Mouse (Mus musculus): Measurements from ENCODE around the gene Rerg.

The Rerg gene

DNA sequence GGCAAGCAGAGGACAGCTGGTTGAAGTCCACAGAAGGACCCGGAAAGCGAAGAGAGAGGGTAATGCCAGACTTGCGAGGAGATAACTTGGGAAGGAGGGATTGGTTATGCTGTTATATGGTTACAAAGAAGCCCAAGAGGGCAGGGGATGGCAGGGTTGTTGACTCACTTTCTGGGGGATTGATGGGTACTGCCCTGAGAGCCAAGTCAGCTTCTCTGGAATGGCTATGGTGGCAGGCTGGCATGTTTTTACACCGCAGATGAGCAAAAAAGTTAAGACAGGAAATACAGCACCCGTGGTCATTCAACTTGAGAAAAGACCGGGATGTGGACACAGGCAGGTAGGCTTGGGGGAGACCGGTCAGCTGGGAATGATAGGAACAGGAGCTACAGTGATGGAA is 7.8 kb downstream of the Rerg start:
- no peak for DNase-seq (ENCODE audit: low spot score)

DNA sequence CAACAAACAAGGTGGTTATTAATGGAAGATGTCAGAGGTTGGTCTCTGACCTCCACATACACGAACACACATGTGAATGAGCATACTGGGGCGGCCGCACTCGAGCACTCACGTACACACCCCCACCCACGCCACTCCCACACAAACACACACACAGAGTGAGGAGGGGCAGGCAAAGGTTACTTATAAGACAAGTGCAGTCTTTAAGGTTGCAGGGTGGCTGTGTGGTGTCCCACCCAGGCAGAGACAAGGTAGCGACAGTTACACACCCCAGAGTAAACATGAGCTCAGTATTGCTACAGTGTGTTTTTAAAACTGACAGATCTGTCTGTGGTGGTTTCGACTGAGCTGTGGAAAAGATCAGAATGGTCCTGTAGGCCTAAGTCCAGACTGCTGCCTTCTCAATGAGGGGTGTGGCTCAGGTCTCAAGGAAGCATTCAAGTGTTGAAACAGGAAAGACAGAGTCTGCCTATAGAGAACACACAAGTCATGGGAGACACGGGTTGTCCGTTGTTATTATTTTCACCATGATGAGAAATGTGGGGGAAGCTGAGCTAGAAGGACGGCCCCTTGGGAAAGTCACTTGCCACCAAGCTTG is 8.7 kb downstream of the Rerg start:
- no peak for DNase-seq (ENCODE audit: low spot score)

DNA sequence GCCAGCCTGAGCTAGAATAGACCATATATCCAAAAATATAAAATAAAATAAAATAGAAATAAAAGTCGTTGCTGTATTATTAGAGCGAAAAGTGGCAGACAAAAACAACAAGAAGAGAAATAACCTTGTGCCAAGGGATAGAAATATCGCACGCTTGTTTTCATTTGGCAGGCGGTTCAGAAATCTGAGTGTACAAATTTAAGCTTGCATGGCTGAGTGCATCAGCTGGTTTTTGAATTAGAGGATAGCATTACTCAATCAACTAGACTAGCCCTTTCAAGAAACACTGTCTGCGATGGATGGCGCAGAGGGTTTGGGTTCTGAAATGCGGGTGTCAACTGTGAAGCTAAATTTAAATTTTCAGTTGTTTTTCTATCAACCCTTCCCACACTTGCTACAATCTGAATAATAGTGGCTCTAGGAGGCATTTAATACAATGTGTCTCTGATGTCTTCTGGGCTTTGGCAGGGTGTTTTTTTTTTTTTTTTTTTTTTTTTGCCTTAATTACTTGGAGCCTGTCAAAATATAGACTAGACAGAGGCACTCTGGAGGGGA is 10.8 kb downstream of the Rerg start:
- no peak for DNase-seq (ENCODE audit: low spot score)

DNA sequence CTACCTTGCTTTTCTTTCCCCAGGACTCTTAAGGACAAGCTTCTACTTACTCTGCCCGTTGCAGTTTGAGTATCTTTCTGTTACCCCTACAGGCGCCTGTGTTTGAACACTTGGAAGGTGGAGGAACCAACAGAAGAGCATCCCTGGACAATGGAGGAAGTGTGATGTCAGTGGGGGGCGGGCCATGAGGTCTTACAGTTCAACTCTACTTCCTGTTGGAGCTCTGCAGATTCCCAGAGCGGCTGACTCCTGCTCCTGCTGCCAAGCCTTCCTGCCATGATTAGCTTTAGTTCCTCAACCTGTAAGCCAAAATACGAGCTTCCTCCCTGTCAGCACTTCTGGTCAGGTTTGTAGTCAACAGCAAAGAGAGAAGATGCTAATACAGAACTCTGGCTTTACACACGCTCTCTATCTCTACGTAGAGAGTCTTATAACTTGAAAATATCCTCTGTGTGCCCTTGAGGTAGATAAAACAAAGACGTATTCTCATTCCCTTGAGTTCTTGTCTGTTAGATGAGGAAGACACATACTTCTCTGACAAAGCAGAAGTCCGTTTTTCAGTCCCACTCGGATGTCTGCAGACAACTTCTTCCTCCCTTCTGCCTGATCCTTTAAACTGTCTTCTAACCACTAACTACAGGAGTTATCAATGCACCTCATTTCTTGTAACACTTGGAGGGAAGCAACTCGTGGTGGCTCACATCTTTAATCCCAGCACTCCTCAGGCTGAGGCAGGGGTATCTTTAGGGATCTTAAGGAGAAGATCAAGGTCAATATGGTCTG is 13.7 kb downstream of the Rerg start:
- no peak for DNase-seq (ENCODE audit: low spot score)

DNA sequence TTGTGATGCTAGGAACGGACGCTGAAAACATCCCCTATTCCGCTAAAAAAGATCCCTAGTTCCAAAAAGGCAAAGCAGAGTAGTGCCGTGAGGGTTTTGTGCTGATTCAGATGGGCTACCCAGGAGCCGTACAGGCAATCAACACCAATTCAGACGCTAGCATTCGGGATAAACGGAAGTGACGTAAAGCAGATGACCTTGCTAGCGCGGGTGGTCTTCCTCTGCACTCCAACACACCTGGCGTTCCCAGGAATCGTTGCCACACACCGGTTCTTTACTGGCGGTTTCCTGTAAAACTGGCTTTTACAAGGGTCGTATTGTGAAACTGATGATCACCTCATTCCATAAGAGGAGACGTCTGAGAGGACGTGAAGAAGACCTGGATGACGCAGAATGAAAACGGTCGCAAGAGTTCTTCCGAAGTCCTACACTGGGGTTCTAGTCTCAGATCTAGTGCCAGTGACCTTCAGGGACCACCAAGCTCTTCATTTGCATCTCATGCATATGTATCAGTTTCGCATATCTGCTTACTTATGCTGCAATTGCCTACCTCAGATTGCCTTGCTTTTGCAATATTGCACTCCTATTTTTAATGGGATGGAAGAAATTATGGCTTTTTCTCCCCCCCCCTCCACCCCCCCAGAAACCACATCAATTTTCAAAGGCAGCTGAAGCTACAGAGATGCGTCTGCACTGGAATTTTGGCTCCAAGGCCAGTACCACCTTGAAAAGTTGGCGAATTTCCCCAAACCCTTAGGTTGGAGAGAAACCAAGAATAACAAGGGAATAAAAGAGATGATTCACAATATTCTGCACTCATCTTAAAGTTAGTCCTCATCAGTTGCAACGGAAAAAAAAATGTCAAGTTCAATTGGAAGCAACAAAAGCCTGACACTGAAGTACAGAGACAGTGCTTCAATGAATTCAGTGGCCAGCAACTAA is 14.8 kb downstream of the Rerg start:
- no peak for DNase-seq (ENCODE audit: low spot score)

DNA sequence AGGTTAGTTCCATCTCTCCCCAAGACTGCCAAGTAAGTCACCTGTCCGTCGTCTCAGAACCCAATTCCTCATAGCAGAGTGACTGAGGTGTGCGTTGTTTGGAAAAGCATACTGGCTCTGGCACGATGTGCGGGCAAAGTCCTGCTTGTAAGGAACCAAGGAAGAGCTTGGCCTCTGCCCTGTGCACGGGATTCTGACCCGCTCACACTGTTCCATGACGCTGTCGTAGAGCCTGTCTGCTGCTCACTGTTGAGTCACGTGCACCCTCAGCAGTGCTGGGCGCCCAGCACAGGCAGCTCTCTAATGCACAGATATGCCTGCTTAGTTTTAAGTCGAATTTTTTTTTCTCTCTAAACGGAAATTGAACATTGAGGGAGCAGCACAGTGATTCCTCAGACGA is 17.3 kb downstream of the Rerg start:
- DNase-seq (ENCODE audit: low spot score) = no peak

DNA sequence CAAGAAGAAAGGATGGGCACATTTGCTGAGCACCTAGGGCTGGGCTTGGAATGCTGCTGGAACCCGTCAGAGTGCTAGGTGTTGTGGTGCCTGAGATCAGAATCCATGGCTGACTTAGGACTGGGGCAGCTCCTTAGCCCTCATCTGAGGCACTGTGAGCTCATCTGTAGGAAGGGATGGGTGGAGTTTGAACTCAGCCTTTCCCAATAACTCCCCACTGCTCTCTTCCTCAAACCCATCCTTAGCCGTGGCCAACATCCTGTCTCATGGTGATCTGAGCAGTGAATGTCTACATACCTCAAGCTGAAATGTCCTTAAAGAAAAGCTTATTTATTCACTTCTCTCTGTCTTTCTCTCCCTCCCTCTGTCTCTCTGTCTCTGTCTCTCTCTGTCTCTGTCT is 19.3 kb downstream of the Rerg start:
- no peak for DNase-seq (ENCODE audit: low spot score)

DNA sequence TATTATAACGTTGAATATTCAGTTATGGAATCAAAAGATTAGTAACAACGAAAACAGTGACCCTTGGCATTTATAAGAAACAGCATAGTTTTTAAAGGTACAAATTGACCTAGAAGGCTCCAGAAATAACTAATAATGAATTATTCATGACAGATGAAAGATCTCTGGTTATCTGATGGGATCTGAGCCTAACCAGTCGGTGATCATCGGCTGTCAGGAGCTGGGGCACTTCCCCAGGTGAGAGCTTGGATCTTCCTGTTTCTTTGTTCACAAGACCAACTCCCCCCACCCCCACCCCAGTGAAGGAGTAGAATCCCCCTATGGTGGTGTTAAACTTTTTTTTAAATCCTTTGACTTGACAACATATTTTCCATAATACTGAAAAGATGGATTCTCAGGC is 20.5 kb downstream of the Rerg start:
- no peak for DNase-seq (ENCODE audit: low spot score)

DNA sequence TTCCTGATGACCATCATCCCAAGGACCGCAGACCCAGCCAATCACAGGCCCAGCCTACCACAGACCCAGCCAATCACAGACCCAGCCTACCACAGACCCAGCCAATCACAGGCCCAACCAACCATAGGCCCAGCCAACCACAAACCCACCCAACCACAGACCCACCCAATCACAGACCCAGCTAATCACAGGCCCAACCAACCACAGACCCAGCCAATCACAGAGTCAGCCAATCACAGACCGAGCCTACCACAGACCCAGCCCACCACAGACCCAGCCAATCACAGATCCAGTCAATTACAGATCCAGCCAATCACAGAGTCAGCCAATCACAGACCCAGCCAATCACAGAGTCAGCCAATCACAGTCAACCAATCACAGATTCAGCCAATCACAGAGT is 23.4 kb downstream of the Rerg start:
- DNase-seq (ENCODE audit: low spot score) = no peak

DNA sequence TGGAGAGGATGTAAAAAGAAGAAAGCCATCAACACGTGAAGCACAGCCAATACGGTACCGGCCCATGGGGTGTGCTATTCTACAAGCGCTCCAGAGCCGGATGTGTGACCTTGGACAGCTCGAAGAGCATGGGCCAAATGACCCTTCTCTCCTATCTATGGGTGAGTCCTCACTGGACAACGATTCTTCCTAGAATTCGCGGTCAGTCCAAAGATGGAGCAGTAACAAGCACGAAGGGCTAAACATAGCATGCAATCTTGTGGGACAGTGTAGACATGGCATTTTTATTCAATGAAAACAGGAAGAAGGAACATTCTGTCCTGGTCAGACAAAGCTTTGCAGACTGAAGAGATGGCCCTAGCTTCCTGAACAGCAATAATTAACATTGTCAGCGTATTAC is 24.7 kb downstream of the Rerg start:
- no peak for DNase-seq (ENCODE audit: low spot score)

DNA sequence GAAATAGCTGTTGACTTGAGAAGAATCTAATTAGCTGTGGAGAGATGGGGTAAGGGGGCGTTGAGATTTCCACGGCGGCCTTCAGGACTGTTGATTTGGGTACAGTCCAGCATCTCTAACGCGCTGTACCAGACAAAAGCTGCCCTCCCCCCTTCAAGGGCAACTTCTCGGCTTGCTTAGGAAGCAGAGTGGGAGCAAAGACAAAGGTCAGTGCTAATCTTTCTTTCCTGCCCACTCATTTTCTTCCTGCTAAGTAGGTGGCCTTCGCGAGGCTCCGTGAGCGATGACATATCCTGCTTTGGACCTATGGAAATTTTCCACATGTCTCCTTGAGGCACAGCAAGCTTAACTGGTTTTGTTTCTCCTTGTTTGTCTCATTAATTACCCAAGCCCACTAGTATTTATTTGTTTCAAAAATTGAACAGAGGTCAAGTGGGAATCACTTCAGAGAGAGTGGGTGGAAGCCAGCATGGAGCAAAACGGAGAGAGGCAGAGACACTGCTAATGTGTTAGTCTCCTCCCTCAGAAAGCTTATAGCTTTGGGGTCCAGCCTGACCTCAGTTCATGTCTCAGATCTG is 25.2 kb downstream of the Rerg start:
- no peak for DNase-seq (ENCODE audit: low spot score)

DNA sequence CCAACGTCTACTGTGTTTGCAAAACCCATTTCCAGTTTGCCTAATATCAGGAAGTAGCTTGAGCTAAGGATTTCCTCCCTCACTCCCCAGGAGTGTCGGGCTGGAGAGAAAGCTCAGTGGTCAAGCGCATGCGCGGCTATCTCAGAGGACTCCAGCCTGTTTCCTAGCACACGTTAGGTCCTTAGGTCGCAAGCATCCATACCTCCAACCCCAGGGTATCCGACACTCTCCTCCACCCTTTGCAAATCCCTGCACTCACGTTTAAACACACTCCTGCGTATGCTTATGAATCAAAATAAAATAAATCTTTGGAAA is 25.8 kb downstream of the Rerg start:
- no peak for DNase-seq (ENCODE audit: low spot score)

DNA sequence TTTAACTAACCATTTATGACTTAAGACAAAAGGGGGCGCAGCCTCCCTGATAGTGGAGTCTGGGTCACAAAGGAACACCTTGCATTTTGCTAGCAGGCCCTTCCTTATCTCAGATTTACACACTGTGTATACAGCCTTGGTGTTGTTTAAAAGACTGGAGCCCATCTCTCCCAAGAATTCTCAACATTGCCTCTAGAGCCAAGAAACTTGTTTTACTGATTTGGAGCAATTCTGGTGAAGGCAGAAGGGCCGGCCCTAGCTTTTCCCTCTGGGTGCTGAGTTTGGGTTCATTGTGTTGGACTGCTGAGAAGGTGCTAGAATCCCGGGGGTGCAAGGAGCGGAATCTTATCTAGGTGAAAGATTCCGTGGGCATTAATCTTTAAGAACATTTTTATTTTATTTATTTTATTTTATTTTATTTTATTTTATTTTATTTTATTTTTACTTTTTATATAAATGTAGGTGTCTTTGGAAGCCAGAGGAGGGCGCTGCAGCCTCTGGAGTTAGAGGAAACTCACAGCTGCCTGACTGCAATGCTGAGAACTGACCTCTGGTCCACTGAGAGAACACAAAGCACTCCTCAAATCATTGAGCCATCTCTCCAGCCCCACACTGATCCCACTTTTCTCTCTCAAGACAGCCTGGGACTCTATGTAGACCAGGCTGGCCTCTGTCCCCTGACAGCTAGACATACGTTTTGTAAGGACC is 26.3 kb downstream of the Rerg start:
- no peak for DNase-seq (ENCODE audit: low spot score)

DNA sequence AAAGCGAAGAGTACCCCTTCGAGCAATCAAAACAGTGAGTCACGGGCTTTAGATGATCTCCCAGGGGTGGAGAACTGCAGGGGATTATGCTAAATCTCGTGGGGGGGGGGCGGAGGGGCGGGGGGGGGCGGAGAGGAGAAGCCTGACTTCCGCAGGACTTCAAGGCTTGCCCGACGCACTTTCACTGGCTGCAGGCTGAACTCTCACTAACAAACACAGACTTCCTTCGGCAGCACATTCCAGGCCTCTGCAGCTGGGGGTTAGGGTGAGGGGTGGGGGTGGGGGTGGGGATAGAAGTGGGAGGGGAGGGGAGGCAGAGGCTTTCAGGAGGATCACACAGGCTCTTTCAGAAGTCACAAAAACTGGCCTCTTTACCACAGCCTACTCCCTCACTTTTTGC is 27.5 kb downstream of the Rerg start:
- DNase-seq (ENCODE audit: low spot score) = no peak

DNA sequence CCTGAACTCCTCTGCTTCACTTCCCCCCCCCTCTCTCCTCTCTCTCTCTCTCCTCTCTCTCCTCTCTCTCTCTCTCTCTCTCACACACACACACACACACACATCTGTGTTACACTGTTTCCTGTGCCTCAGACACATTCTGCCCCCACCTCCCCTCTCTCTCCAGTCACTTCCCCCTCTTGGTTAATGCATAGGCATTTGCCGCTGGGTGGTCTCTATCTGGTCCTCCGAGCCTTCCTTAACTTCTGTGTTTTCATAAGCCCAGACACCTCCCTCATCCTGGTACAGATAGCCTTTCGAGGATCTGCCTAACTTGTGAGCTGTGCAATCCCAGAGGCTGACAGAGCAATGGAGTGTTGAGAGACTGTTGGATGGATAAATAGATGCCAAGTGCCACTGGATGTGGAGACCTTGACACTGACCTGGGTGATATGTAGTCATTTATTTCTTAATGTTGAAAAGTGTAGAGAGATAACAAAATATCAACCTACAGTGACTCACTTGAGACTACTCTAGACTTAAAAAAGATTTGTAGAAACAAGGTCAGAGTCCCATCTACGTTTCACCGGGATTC is 29.0 kb downstream of the Rerg start:
- DNase-seq (ENCODE audit: low spot score) = no peak

DNA sequence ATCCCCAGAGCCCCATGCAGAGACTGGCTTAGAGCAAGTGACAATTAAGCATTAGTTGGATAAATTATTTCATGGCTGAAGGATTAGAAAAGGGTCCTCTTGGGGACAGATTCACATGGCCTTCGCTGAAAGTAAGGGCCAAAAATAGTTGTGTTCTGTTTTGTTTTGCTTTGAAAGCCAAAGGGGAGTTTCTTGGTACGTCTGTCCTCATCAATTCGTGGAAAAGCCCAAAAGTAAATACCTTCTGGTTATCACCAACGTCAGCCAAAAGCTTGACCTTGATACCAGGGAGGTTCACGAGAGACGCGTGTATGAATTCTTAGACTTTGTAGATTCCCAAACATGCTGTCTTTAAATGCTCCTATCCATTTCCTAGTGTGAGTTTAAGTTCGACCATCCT is 31.5 kb downstream of the Rerg start:
- no peak for DNase-seq (ENCODE audit: low spot score)

DNA sequence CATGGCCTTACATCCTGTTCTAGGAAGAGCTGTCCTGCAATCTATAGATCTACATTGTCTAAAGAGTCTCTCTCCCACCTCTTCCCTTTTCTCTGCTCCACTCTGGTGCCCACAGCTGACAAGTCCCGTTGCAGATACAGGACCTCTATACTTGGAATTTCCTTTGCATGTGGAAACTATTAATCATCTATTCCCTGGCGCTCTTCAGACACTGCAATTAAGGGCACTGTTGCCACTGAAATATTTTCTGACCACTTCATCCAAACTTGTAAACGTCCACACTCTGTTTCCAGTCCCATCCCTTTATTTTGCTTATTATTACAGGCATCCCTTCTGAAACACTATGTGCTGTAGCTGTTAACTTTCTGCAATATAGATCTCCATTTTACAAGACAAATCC is 31.9 kb downstream of the Rerg start:
- no peak for DNase-seq (ENCODE audit: low spot score)

DNA sequence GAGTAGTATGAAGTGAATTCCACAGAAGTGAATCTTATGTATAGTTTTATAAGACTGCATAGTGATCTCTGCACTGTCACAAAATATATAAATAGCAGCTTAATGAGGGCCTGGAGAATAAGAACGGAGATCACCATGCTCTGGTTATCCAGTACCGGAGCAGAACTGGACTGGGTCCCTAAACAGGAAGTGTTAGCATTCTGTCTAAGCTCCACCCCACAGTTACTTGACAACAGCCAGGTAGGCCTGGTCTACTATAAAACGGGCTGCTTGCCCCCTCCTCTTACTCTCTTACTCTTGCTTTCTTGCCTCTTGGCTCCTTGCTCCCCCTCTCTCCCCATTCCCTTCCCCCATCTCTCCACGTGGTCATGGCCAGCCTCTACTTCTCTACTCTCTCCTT is 33.9 kb downstream of the Rerg start:
- no peak for DNase-seq (ENCODE audit: low spot score)

DNA sequence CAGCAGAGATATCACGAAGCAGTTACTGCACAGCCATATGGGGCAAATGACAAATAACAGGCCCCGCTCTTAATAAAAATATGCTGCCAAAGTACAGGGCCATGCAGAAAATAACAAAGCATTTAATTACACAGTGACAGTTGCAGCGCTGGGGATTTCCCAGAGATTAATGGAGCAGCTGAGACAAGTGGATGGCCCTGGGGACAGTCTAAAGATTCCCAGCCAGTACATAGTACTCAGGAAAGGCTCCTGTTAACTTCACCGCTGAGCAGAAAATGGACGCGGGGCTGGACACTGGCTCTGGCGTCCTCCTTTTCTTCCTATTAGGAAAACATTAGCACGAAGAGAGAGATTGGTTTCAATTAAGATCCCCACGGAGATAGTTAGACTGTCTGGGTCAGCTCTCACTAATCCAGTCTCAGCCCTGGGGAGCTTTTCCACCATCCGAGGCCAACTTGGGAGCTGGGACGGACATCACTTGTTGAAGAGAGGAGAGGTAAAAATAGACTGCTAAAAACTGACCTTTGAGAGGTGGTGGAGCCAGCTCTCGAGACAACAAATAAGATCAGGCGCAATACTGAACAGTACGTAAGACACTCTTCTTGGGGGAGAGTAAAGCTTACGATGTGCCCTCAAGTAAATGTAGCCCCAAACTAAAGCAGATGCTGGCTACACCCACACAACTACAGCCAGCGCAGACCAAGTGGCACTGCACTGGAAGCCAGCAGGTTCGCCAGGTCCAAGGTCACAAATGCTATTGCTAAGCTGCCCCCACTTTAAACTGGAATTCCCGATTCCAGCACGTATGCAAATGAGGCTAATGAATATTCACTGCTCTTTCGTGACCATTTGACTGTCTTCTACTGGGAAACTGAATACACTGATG is 34.5 kb downstream of the Rerg start:
- DNase-seq (ENCODE audit: low spot score) = peak; percentile 35

DNA sequence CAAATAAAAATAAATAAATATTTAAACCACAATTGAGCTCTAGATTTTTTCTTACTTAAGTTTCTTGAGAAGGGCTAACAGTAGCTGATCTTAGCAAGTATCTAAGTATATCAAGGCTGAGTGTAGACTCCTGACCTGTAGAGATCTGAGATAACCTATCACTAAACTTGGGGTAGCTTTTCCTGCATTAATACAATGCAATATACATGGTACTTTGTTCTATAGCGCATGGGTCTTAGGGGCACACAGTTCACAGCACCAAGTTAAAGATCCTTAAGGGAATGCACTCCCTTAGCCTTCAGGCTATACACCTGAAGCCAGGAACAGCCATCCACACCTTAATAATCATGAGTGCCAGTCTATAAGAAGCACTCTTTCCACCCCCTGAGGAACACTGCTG is 38.5 kb downstream of the Rerg start:
- no peak for DNase-seq (ENCODE audit: low spot score)

DNA sequence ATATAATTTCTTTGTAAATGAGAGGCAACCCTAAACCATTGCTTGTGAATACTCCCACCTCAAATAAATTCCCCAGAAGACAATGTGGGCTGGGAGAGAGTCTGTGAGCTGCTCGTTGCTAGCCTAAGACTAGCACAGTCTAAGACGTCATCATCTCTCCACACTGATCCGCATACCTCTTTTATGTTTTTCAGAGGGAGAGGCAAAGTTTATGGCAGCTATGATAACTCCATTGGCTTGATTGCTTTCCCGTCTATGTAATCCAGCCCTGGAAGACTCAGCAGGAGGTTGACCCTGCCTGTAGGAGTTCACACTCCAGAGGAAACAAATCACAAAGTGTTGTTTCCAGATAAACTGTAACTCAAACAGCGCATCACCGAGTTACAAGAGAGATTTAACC is 38.9 kb downstream of the Rerg start:
- no peak for DNase-seq (ENCODE audit: low spot score)

Data from layer of hippocampus, adult 11-12 months (tissue).